Mouse (Mus musculus) forebrain, embryonic 14.5 days (tissue): ENCODE data around the gene Hexim1. TPM values are rescaled to one million over a fixed set of nuclear protein-coding genes. Genes with fewer than 3 reads are reported as not detected.

ENCODE experiments used
- ATAC-seq: fragments of 200-750 bp; cut with Nextera tagmentation; 2 replicates; pipeline ENCODE4 v1.8.0; 2017; ENCODE audit warnings: mild to moderate bottlenecking, moderate library complexity
- DNase-seq: peaks from one replicate; pipeline ENCODE4 v3.0.0-alpha.2; 2015; ENCODE audit warnings: low spot score
- H3K27ac ChIP-seq: fragments of 300-500 bp; sonication (generic); 2 replicates; pipeline ENCODE4 v1.5.1; 2014; ENCODE audit warnings: low read depth, mild to moderate bottlenecking, control low read depth, low read length, moderate library complexity
- H3K27me3 ChIP-seq: fragments of 300-500 bp; sonication (generic); replicated peaks from 2 replicates; pipeline ENCODE4 v1.6.1; 2014; ENCODE audit warnings: low read length, control low read depth, mixed read lengths; ENCODE audit not compliant: control insufficient read depth, insufficient read depth
- H3K36me3 ChIP-seq: fragments of 300-500 bp; sonication (generic); 2 replicates; pipeline ENCODE4 v1.6.1; 2014; ENCODE audit warnings: low read length, control low read depth; ENCODE audit not compliant: control insufficient read depth, insufficient read depth
- H3K4me1 ChIP-seq: fragments of 300-500 bp; sonication (generic); 2 replicates; pipeline ENCODE4 v1.6.1; 2014; ENCODE audit warnings: antibody characterized with exemption, low read length, control low read depth; ENCODE audit not compliant: control insufficient read depth, insufficient read depth
- H3K4me2 ChIP-seq: fragments of 300-500 bp; sonication (generic); 2 replicates; pipeline ENCODE4 v1.6.1; 2014; ENCODE audit warnings: mild to moderate bottlenecking, control low read depth, low read length
- H3K4me3 ChIP-seq: fragments of 300-500 bp; sonication (generic); 2 replicates; pipeline ENCODE4 v1.5.1; 2014; ENCODE audit warnings: low read depth, low read length, control low read depth
- H3K9ac ChIP-seq: fragments of 300-500 bp; sonication (generic); 2 replicates; pipeline ENCODE4 v1.6.1; 2014; ENCODE audit warnings: mild to moderate bottlenecking, low read length, control low read depth, moderate library complexity
- H3K9me3 ChIP-seq: fragments of 300-500 bp; sonication (generic); replicated peaks from 2 replicates; pipeline ENCODE4 v1.6.1; 2016; ENCODE audit warnings: low read length, control low read depth, mixed read lengths; ENCODE audit not compliant: control insufficient read depth
- WGBS: fragments of 180-500 bp; shearing (Covaris S2); extraction: QIAGEN DNeasy Blood & Tissue Kit; methylation state at CpG from one replicate; pipeline ENCODE4 v1.1.7; 2014; 5-methylcytosine and 5-hydroxymethylcytosine counted together
- polyA plus RNA-seq: library from polyadenylated mRNA; unstranded; fragments of >200 nt; fragmentation: Nextera tagmentation; extraction: Ambion mirVana; gene quantifications from 2 replicates; pipeline ENCODE4 v1.2.1, GENCODE M21; 2014

The Hexim1 gene
- polyA plus RNA-seq, 1 experiment from 2014 or later: 4.8 TPM

DNA sequence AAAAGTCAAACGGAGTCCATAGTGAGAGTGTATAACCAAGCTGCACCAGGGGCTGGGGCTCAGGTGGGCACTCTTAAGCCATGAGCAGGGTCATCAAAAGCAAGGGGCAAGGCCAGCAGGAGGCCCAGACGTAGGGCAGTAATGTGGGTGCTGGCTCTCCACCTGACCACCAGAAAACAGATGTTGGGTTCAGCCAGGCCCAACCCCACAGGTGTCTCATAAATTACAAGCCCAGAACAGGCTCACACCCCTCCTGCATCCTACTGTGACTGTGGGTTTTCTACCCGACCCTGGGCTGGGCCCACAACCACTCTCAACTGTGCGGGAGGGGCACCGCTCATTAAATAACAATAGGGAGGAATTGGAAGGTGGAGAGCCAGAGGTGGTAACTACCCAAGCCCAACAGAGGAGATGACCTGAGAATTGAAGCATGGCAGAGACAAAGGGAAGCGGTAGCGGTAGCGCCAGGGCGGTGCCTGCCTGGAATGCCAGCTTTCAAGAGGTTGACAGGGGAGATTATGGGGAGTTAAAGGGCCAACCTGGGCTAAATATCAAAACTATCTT lies 20.8 kb upstream of the Hexim1 start:
- Histone ChIP-seq H3K9ac (no peak overlapping the region), H3K27me3 (peaks cover 12% of the 10 kb centered on the region; the same call in 1 of the 2 replicates), H3K4me2 (no peak overlapping the region), H3K4me1 (no peaks in the 10 kb centered on the region; the same call in 1 of the 2 replicates), H3K9me3 (no peaks in the 10 kb centered on the region), H3K4me3 (no peak overlapping the region), H3K27ac (no peak overlapping the region), H3K36me3 (no peaks in the 10 kb centered on the region)
- DNase-seq (no peak), ATAC-seq (no peak)
- 53% methylated on average over 9 of the region's 9 CpGs for WGBS

DNA sequence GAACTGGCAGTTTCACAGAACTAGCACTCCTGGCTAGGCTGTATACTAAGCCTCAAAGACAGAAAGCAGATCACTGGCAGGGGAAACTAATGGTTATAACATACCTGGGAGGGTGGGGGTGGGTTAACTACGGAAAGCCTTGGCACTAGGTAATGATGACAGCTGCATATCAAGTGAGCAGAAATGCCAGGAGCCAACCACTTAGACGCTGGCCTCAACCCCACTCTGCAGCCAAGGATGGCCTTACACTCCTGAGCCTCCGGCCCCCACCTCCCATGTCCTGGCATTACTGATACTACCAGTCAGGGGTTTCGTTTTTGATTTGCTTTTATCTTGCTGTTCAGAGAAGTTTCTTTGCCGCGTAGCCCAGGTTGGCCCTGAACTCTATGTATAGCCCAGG lies 20.2 kb upstream of the Hexim1 start:
- 80% methylated on average over 6 of the region's 6 CpGs for WGBS
- H3K27me3 ChIP-seq: peaks cover 18% of the 10 kb centered on the region

DNA sequence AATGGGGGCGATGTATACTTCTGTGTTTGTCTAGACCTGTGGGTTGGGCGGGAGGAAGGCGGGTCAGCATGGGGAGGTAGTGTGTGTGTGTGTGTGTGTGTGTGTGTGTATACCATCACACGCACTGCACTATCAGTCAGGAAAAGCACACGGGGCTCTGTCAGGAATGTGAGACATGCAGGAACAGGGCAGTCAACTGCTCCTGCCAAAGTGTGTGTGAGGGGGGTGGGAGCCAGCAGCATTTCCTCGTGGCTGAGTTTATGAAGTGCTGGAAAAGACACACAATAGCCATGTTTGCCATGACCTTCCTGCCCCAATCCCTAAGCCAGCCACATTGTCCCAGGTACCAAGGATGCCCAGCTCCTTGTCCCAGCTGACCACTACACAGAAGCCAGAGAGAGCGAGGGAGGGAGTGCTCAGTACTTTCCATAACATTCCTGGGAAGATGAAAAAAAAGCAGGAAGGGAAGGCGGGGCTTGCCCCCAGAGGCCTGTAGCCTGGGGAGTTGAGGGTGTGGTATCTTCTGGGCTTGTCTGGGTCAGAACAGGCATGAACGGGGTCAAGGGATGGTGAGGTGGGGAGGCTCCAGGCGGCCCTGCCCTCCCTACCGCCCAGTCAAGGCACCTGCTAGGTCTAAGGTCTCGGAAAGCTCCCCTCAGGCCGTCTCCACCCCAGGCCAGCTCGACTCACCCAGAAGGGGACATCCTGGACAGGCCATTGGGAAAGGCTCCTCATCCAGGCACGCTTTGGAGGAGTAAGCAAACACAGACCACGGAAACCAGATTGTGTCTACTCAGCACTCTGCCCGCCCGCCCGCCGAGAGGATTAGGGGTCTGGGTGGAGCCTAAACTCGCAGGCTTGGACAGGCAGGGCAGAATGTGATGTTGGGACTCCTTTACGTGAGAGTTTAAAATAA lies 18.8 kb upstream of the Hexim1 start:
- H3K4me3 ChIP-seq: no peak overlapping the region
- no peak overlapping the region for H3K27ac ChIP-seq
- no peaks in the 10 kb centered on the region for H3K36me3 ChIP-seq
- no peak overlapping the region for H3K4me2 ChIP-seq
- H3K9me3 ChIP-seq: no peaks in the 10 kb centered on the region
- ATAC-seq: no peak
- H3K4me1 ChIP-seq: peaks cover 9% of the 10 kb centered on the region; the same call in 1 of the 2 replicates
- H3K27me3 ChIP-seq: peaks cover 29% of the 10 kb centered on the region
- DNase-seq: no peak
- no peak overlapping the region for H3K9ac ChIP-seq
- WGBS: 25% methylated on average over 22 of the region's 22 CpGs

More for the DNA sequence above, 20.2 kb upstream of the Hexim1 start:
- no peak overlapping the region for H3K4me3 ChIP-seq
- H3K27ac ChIP-seq: no peak overlapping the region
- no peaks in the 10 kb centered on the region for H3K9me3 ChIP-seq
- no peak overlapping the region for H3K4me2 ChIP-seq
- no peak for DNase-seq
- no peak for ATAC-seq
- no peaks in the 10 kb centered on the region for H3K36me3 ChIP-seq
- H3K4me1 ChIP-seq: no peaks in the 10 kb centered on the region; the same call in 1 of the 2 replicates
- H3K9ac ChIP-seq: no peak overlapping the region

DNA sequence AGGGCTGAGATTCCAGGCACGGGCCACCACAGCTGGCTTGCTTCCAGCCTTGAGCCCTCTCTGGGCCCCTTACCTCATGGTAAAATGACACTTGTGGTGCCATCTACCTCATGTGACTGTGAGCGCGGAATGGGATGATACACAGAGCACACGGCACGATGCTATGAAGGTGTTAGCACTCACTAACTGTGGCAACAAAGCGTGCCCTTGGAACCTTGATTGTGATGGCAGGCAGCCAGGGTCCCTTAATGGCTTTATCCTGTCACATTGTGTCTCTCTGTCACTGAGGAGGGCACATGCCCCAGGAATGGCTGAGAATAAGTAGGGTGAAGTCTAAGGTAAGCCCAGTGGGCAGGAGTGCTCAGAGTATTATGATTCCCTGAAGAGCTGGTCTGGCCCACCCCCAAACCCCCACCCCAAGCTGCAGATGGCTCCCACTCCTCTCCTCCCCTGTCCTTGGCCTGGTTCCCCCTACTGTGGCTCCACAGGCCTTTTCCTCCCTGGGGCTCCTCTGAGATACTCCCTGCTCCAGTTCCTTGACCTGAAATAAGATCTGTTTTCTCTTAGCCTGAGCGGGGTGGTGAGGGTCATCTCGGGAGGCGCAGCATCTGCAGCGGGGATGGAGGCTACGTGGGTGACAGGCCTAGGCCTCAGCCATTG lies 17.4 kb upstream of the Hexim1 start:
- Histone ChIP-seq H3K27me3 (peaks cover 29% of the 10 kb centered on the region), H3K36me3 (no peaks in the 10 kb centered on the region), H3K4me1 (peaks cover 12% of the 10 kb centered on the region; the same call in 1 of the 2 replicates), H3K27ac (no peak overlapping the region), H3K9ac (no peak overlapping the region), H3K4me2 (no peak overlapping the region), H3K9me3 (no peaks in the 10 kb centered on the region), H3K4me3 (no peak overlapping the region)
- 66% methylated on average over 11 of the region's 11 CpGs for WGBS
- no peak for DNase-seq
- ATAC-seq: no peak

DNA sequence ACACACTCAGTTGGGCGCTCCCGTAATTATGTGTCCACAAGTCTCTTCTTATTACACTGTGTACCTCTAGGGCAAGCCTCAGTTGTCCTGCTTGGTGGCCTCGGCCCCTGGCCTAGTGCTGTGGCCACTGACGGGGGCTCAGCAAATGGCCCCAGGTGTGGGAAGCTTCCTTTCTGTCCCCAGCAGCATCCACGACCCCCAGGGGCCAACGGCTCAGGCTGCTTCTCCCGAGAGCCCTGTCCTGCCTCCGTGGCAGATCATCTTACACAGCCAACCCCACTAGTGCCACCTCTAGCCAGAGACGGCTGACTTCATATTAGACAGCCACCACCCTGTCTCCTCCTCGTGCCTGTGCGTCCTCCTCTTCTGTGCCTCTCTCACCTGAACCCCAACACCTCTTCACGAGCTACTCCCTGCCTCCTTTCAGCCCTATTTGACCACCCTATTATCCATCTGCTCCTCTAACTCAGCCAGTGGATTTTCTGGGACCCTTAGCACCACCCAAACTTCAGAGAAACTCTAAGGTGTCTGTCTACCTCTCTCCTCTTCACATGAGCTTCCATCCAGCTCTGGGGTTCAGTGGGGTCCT lies 16.6 kb upstream of the Hexim1 start:
- Histone ChIP-seq H3K4me1 (peaks cover 12% of the 10 kb centered on the region; the same call in 1 of the 2 replicates), H3K4me3 (no peak overlapping the region), H3K27me3 (peaks cover 29% of the 10 kb centered on the region), H3K36me3 (no peaks in the 10 kb centered on the region), H3K4me2 (no peak overlapping the region), H3K9me3 (no peaks in the 10 kb centered on the region), H3K27ac (no peak overlapping the region), H3K9ac (no peak overlapping the region)
- no peak for DNase-seq
- ATAC-seq: no peak
- WGBS: 61% methylated on average over 12 of the region's 12 CpGs

DNA sequence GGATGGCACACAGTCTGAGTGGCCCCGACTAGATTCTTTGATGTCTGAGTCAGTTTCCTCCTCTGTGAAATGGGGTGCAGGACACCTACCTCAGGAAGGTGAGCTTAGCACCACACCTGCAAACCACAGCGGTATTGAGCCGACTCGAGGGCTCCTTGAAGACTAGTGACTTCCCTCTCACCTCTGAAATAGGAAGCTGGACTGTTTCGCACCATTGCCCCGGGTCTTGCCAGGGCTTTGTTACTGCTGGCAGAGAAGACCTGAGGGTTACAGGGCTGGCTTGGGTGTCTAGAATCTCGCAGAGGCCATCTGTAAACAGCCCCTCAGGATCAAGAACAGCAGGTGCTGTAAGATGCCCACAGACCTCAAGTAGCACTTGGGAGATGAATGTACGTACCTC lies 15.7 kb upstream of the Hexim1 start:
- no peaks in the 10 kb centered on the region for H3K36me3 ChIP-seq
- 75% methylated on average over 8 of the region's 8 CpGs for WGBS
- no peak overlapping the region for H3K4me3 ChIP-seq
- peaks cover 32% of the 10 kb centered on the region for H3K27me3 ChIP-seq
- no peak for DNase-seq
- peaks cover 12% of the 10 kb centered on the region; the same call in 1 of the 2 replicates for H3K4me1 ChIP-seq
- ATAC-seq: no peak
- H3K9ac ChIP-seq: no peak overlapping the region
- H3K27ac ChIP-seq: no peak overlapping the region
- H3K9me3 ChIP-seq: no peaks in the 10 kb centered on the region
- no peak overlapping the region for H3K4me2 ChIP-seq

DNA sequence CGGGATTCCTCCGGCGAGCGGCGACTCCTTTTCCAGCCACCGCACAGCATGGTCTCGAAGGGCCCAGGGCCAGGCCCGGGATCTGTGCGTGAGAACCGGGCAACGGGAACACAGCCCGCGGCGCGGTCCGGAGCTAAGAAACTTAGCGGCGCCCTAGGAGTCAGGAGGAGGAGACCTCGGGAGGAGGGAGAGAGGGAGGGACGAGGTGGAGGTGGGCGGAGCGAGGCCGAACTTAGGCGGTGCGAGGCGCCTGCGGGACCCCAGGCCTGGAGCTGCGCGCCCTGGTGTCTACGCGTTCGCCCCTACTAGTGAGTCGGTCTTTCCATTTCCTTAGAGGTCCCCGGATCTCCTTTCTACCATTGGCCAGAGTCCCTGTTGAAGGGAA lies 14.6 kb upstream of the Hexim1 start, which contains the start of the genes Plcd3 and Acbd4:
TSS of gene Plcd3 (minus strand) at position 178 of the 385 bp plus-strand sequence.
TSS of gene Acbd4 (plus strand) at position 202 of the 385 bp plus-strand sequence.
- Histone ChIP-seq H3K9ac (peak within 1 kb of the TSS; percentile 57), H3K4me2 (peak within 1 kb of the TSS; percentile 85), H3K36me3 (no peaks in the 10 kb centered on the region), H3K9me3 (no peaks in the 10 kb centered on the region), H3K4me3 (peak within 1 kb of the TSS; percentile 42), H3K27ac (no peak within 1 kb of the TSS), H3K4me1 (peaks cover 12% of the 10 kb centered on the region; the same call in 1 of the 2 replicates), H3K27me3 (peaks cover 32% of the 10 kb centered on the region)
- DNase-seq (peak; percentile 57), ATAC-seq (peak; percentile 25; the same call in 1 of the 2 replicates)
- WGBS: under 1% methylated on average over 33 of the region's 34 CpGs

DNA sequence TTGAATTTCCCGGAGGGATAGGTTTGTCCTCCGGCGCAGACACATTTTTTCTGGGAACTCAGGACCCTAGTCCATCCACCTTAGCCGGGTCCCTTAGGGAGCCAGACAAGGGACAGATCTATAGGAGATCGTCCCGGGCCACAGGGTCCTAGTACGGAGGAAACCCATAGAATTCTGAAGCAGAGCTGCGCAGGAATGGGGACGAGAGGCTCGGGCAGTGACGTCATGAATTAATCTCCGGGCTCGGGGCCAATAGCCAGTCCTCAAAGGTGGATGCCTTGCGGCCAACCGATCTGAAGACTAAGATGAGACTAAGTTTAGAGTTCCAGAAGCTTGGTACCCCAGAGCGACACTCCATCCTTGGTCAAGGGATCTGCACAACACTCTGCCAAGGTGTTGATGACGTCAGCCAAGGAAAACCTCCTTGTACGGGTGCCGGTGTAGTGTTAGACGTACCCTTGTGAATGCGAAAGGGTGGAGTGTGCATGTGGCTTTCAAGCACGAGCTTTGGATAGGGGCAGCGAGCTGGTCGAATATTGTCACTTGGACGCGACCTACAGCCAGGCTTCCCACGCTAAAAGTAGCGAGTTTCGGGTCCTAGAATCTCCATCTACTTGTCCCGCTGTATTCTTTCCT lies 14.0 kb upstream of the Hexim1 start:
- peaks cover 32% of the 10 kb centered on the region for H3K27me3 ChIP-seq
- peak; percentile 57 for DNase-seq
- H3K9me3 ChIP-seq: no peaks in the 10 kb centered on the region
- 3% methylated on average over 30 of the region's 30 CpGs for whole genome bisulfite sequencing
- peak overlapping the region; percentile 57 for H3K9ac ChIP-seq
- peak overlapping the region; percentile 85 for H3K4me2 ChIP-seq
- no peak overlapping the region for H3K27ac ChIP-seq
- peaks cover 12% of the 10 kb centered on the region; the same call in 1 of the 2 replicates for H3K4me1 ChIP-seq
- peak; percentile 37 for ATAC-seq
- no peaks in the 10 kb centered on the region for H3K36me3 ChIP-seq
- peak overlapping the region; percentile 42 for H3K4me3 ChIP-seq
